Mouse (Mus musculus): Measurements from ENCODE around the gene Gc.

- TF ChIP-seq TAL1 (IDR thresholded peaks at IDR 0.05; ENCODE audit: low read length): no peak
- no peak for TF ChIP-seq GATA1 (IDR thresholded peaks at IDR 0.05; ENCODE audit: low read length)
Observed at GRCm38 (mm10) chr5:89461817-89462216, 4.1 kb upstream of the Gc start.
